Mouse (Mus musculus) G1E (cell line): Measurements from ENCODE around the gene 4930544D05Rik. TPM values are rescaled to one million over a fixed set of nuclear protein-coding genes. Genes with fewer than 3 reads are reported as not detected.

Source experiments
- ATAC-seq: 2 replicates; pipeline ENCODE4 v1.8.0; 2016; ENCODE audit warnings: mild to moderate bottlenecking; ENCODE audit not compliant: insufficient number of reproducible peaks, poor library complexity, low FRiP score, severe bottlenecking; ENCODE audit errors: extremely low read depth
- DNase-seq: peaks from one replicate; pipeline ENCODE4 v3.0.0; 2012; ENCODE audit warnings: low spot score
- H3K27me3 ChIP-seq: 2 replicates; pipeline ENCODE4 v1.6.1; 2012; ENCODE audit warnings: mild to moderate bottlenecking, low read length, inconsistent platforms; ENCODE audit not compliant: insufficient read depth
- H3K36me3 ChIP-seq: replicated peaks from 2 replicates; pipeline ENCODE3; 2012; ENCODE audit warnings: mild to moderate bottlenecking, inconsistent platforms
- H3K4me1 ChIP-seq: 2 replicates; pipeline ENCODE4 v1.6.1; 2012; ENCODE audit warnings: low read depth, low read length, inconsistent platforms, mixed read lengths; ENCODE audit not compliant: insufficient read depth
- H3K4me3 ChIP-seq: 2 replicates; pipeline ENCODE4 v1.5.1; 2012; ENCODE audit warnings: low read depth, mild to moderate bottlenecking, inconsistent platforms, low read length, moderate library complexity, mixed read lengths
- H3K9me3 ChIP-seq: replicated peaks from 2 replicates; pipeline ENCODE4 v1.6.1; 2012; ENCODE audit warnings: inconsistent platforms
- CTCF ChIP-seq: IDR thresholded peaks from 2 replicates; pipeline ENCODE4 v1.5.1; 2012; ENCODE audit warnings: low read depth, low read length, inconsistent platforms, mixed read lengths
- GATA1 ChIP-seq: IDR thresholded peaks from 2 replicates; pipeline ENCODE4 v1.6.1; 2012; ENCODE audit warnings: borderline replicate concordance, low read length, inconsistent platforms, mixed read lengths
- GATA2 ChIP-seq: IDR thresholded peaks from 2 replicates; pipeline ENCODE4 v1.6.1; 2012; ENCODE audit warnings: low read depth, low read length, inconsistent platforms, borderline replicate concordance
- POLR2AphosphoS5 ChIP-seq: IDR thresholded peaks from 2 replicates; pipeline ENCODE4 v1.6.1; 2012; ENCODE audit warnings: low read depth, low read length, inconsistent platforms; ENCODE audit not compliant: insufficient replicate concordance
- TAL1 ChIP-seq: conservative IDR thresholded peaks from 2 replicates; pipeline ENCODE4 v1.6.1; 2012; ENCODE audit warnings: low read depth, low read length, inconsistent platforms, mixed read lengths
- polyA plus RNA-seq: library from polyadenylated mRNA; stranded (reverse); fragments of >175 nt; gene quantifications from 2 replicates; pipeline ENCODE4 v1.2.3, GENCODE M21; 2012
- total RNA-seq, 2 experiments: library from RNA; stranded (forward) in 1 of 2; stranded (reverse) in 1 of 2; fragments of 200-1000 nt in 1 of 2; fragments of >200 nt in 1 of 2; fragmentation: Nextera tagmentation in 1 of 2; gene quantifications; 2 replicates each; pipeline ENCODE4 v1.2.3; 2014 to 2017

The 4930544D05Rik gene
- total and polyA plus RNA-seq, 3 experiments = not detected

GRCm38 (mm10) chr11:70663101-70663500 is 47.5 kb downstream of the 4930544D05Rik start:
- ATAC-seq = no peak
- H3K4me1 ChIP-seq = peaks cover 27% of the 10 kb centered on the region
- no peak for DNase-seq
- no peaks in the 10 kb centered on the region for H3K9me3 ChIP-seq
- peaks cover 94% of the 10 kb centered on the region for H3K36me3 ChIP-seq
- TF ChIP-seq TAL1 = no peak
- no peak for TF ChIP-seq GATA1
- no peaks in the 10 kb centered on the region for H3K27me3 ChIP-seq
- H3K4me3 ChIP-seq = no peak overlapping the region

- ATAC-seq = no peak
- H3K27me3 ChIP-seq = no peaks in the 10 kb centered on the region
- H3K36me3 ChIP-seq = peaks cover 86% of the 10 kb centered on the region
Measured at GRCm38 (mm10) chr11:70663957-70664356, 48.3 kb downstream of the 4930544D05Rik start.

GRCm38 (mm10) chr11:70664741-70665140 is 49.1 kb downstream of the 4930544D05Rik start:
- ATAC-seq = no peak
- Histone ChIP-seq H3K9me3 (no peaks in the 10 kb centered on the region), H3K4me1 (peaks cover 27% of the 10 kb centered on the region), H3K4me3 (no peak overlapping the region), H3K27me3 (no peaks in the 10 kb centered on the region), H3K36me3 (peaks cover 78% of the 10 kb centered on the region)
- no peak for DNase-seq
- TF ChIP-seq GATA1 (no peak), POLR2AphosphoS5 (no peak), TAL1 (no peak), CTCF (no peak), GATA2 (no peak)

More at GRCm38 (mm10) chr11:70663957-70664356, 48.3 kb downstream of the 4930544D05Rik start:
- TF ChIP-seq CTCF = no peak
- DNase-seq = no peak
- Histone ChIP-seq H3K4me1 (peaks cover 23% of the 10 kb centered on the region), H3K9me3 (no peaks in the 10 kb centered on the region), H3K4me3 (no peak overlapping the region)

Other genes with a start within 250 kb of the 4930544D05Rik start
Only the 20 nearest of the 25 such genes appear.
- gene Zmynd15, start 156.4 kb upstream of the 4930544D05Rik start, total RNA-seq (2014; fragmentation: Nextera tagmentation) = not detected in 2 replicates
- 0.06 and 0.66 TPM in 2 replicates for gene Zmynd15, start 156.4 kb upstream of the 4930544D05Rik start, total RNA-seq (2017)
- gene Zmynd15, start 156.4 kb upstream of the 4930544D05Rik start, polyA plus RNA-seq = not detected in 2 replicates
- not detected in 2 replicates for gene Cxcl16, start 155.9 kb upstream of the 4930544D05Rik start, total RNA-seq (2014; fragmentation: Nextera tagmentation)
- not detected in 2 replicates for gene Cxcl16, start 155.9 kb upstream of the 4930544D05Rik start, total RNA-seq (2017)
- not detected in 2 replicates for gene Cxcl16, start 155.9 kb upstream of the 4930544D05Rik start, polyA plus RNA-seq
- gene Tm4sf5, start 110.6 kb upstream of the 4930544D05Rik start, total RNA-seq (2014; fragmentation: Nextera tagmentation) = not detected in 2 replicates
- not detected in 2 replicates for gene Tm4sf5, start 110.6 kb upstream of the 4930544D05Rik start, total RNA-seq (2017)
- not detected in 2 replicates for gene Tm4sf5, start 110.6 kb upstream of the 4930544D05Rik start, polyA plus RNA-seq
- not detected in 2 replicates for gene Vmo1, start 101.2 kb upstream of the 4930544D05Rik start, total RNA-seq (2014; fragmentation: Nextera tagmentation)
- gene Vmo1, start 101.2 kb upstream of the 4930544D05Rik start, total RNA-seq (2017) = not detected in 2 replicates
- gene Vmo1, start 101.2 kb upstream of the 4930544D05Rik start, polyA plus RNA-seq = not detected in 2 replicates
- gene Gltpd2, start 96.7 kb upstream of the 4930544D05Rik start, total RNA-seq (2014; fragmentation: Nextera tagmentation) = not detected in 2 replicates
- not detected in 2 replicates for gene Gltpd2, start 96.7 kb upstream of the 4930544D05Rik start, total RNA-seq (2017)
- gene Gltpd2, start 96.7 kb upstream of the 4930544D05Rik start, polyA plus RNA-seq = not detected in 2 replicates
- gene Psmb6, start 90.5 kb upstream of the 4930544D05Rik start, total RNA-seq (2014; fragmentation: Nextera tagmentation) = 114 and 116 TPM in 2 replicates
- 212 and 295 TPM in 2 replicates for gene Psmb6, start 90.5 kb upstream of the 4930544D05Rik start, total RNA-seq (2017)
- 153 and 181 TPM in 2 replicates for gene Psmb6, start 90.5 kb upstream of the 4930544D05Rik start, polyA plus RNA-seq
- not detected in 2 replicates for gene Gm40193, start 82.9 kb upstream of the 4930544D05Rik start, total RNA-seq (2014; fragmentation: Nextera tagmentation)
- gene Gm40193, start 82.9 kb upstream of the 4930544D05Rik start, total RNA-seq (2017) = not detected in 2 replicates
- not detected in 2 replicates for gene Gm40193, start 82.9 kb upstream of the 4930544D05Rik start, polyA plus RNA-seq
- not detected in 2 replicates for gene Pld2, start 75.8 kb upstream of the 4930544D05Rik start, total RNA-seq (2014; fragmentation: Nextera tagmentation)
- 0.05 and 0.06 TPM in 2 replicates for gene Pld2, start 75.8 kb upstream of the 4930544D05Rik start, total RNA-seq (2017)
- not detected in 2 replicates for gene Pld2, start 75.8 kb upstream of the 4930544D05Rik start, polyA plus RNA-seq
- gene Mink1, start 53.0 kb upstream of the 4930544D05Rik start, total RNA-seq (2014; fragmentation: Nextera tagmentation) = 37.3 and 38.1 TPM in 2 replicates
- gene Mink1, start 53.0 kb upstream of the 4930544D05Rik start, total RNA-seq (2017) = 8.8 and 14.3 TPM in 2 replicates
- gene Mink1, start 53.0 kb upstream of the 4930544D05Rik start, polyA plus RNA-seq = 89.8 and 94.4 TPM in 2 replicates
- not detected in 2 replicates for gene Chrne, start 3.4 kb downstream of the 4930544D05Rik start, total RNA-seq (2014; fragmentation: Nextera tagmentation)
- not detected in 2 replicates for gene Chrne, start 3.4 kb downstream of the 4930544D05Rik start, total RNA-seq (2017)
- not detected in 2 replicates for gene Chrne, start 3.4 kb downstream of the 4930544D05Rik start, polyA plus RNA-seq
- 1.1 and 3.1 TPM in 2 replicates for gene Gp1ba, start 23.3 kb downstream of the 4930544D05Rik start, total RNA-seq (2014; fragmentation: Nextera tagmentation)
- 2.8 and 3.4 TPM in 2 replicates for gene Gp1ba, start 23.3 kb downstream of the 4930544D05Rik start, total RNA-seq (2017)
- 9.0 TPM in 2 replicates for gene Gp1ba, start 23.3 kb downstream of the 4930544D05Rik start, polyA plus RNA-seq
- gene Rnf167, start 31.4 kb downstream of the 4930544D05Rik start, total RNA-seq (2014; fragmentation: Nextera tagmentation) = 63.7 and 115 TPM in 2 replicates
- gene Rnf167, start 31.4 kb downstream of the 4930544D05Rik start, total RNA-seq (2017) = 62.3 and 64.1 TPM in 2 replicates
- gene Rnf167, start 31.4 kb downstream of the 4930544D05Rik start, polyA plus RNA-seq = 62.6 and 81.3 TPM in 2 replicates
- 42.8 and 72.7 TPM in 2 replicates for gene Slc25a11, start 31.6 kb downstream of the 4930544D05Rik start, total RNA-seq (2014; fragmentation: Nextera tagmentation)
- gene Slc25a11, start 31.6 kb downstream of the 4930544D05Rik start, total RNA-seq (2017) = 125 and 144 TPM in 2 replicates
- 50.6 and 59.2 TPM in 2 replicates for gene Slc25a11, start 31.6 kb downstream of the 4930544D05Rik start, polyA plus RNA-seq
- 804 and 991 TPM in 2 replicates for gene Pfn1, start 38.8 kb downstream of the 4930544D05Rik start, total RNA-seq (2014; fragmentation: Nextera tagmentation)
- gene Pfn1, start 38.8 kb downstream of the 4930544D05Rik start, total RNA-seq (2017) = 724 and 774 TPM in 2 replicates
- 3,649 and 4,709 TPM in 2 replicates for gene Pfn1, start 38.8 kb downstream of the 4930544D05Rik start, polyA plus RNA-seq
- gene Eno3, start 41.4 kb downstream of the 4930544D05Rik start, total RNA-seq (2014; fragmentation: Nextera tagmentation) = 19.0 and 25.3 TPM in 2 replicates
- gene Eno3, start 41.4 kb downstream of the 4930544D05Rik start, total RNA-seq (2017) = 21.9 and 24.5 TPM in 2 replicates
- 3.1 and 5.7 TPM in 2 replicates for gene Eno3, start 41.4 kb downstream of the 4930544D05Rik start, polyA plus RNA-seq
- gene Spag7, start 53.6 kb downstream of the 4930544D05Rik start, total RNA-seq (2014; fragmentation: Nextera tagmentation) = 64.2 and 66.9 TPM in 2 replicates
- 64.6 and 81.5 TPM in 2 replicates for gene Spag7, start 53.6 kb downstream of the 4930544D05Rik start, total RNA-seq (2017)
- gene Spag7, start 53.6 kb downstream of the 4930544D05Rik start, polyA plus RNA-seq = 152 and 196 TPM in 2 replicates
- 21.1 and 25.4 TPM in 2 replicates for gene Camta2, start 72.3 kb downstream of the 4930544D05Rik start, total RNA-seq (2014; fragmentation: Nextera tagmentation)
- 3.5 and 5.3 TPM in 2 replicates for gene Camta2, start 72.3 kb downstream of the 4930544D05Rik start, total RNA-seq (2017)
- gene Camta2, start 72.3 kb downstream of the 4930544D05Rik start, polyA plus RNA-seq = 14.7 and 21.2 TPM in 2 replicates
- 3.7 and 5.2 TPM in 2 replicates for gene Inca1, start 84.3 kb downstream of the 4930544D05Rik start, total RNA-seq (2014; fragmentation: Nextera tagmentation)
- gene Inca1, start 84.3 kb downstream of the 4930544D05Rik start, total RNA-seq (2017) = 0.93 and 1.2 TPM in 2 replicates
- 0.24 and 0.36 TPM in 2 replicates for gene Inca1, start 84.3 kb downstream of the 4930544D05Rik start, polyA plus RNA-seq
- 11.6 and 11.7 TPM in 2 replicates for gene Kif1c, start 84.7 kb downstream of the 4930544D05Rik start, total RNA-seq (2014; fragmentation: Nextera tagmentation)
- gene Kif1c, start 84.7 kb downstream of the 4930544D05Rik start, total RNA-seq (2017) = 12.3 and 13.9 TPM in 2 replicates
- gene Kif1c, start 84.7 kb downstream of the 4930544D05Rik start, polyA plus RNA-seq = 30.4 and 38.8 TPM in 2 replicates
- 12.8 TPM in 2 replicates for gene Zfp3, start 148.4 kb downstream of the 4930544D05Rik start, total RNA-seq (2014; fragmentation: Nextera tagmentation)
- 5.4 and 5.6 TPM in 2 replicates for gene Zfp3, start 148.4 kb downstream of the 4930544D05Rik start, total RNA-seq (2017)
- 2.6 and 2.8 TPM in 2 replicates for gene Zfp3, start 148.4 kb downstream of the 4930544D05Rik start, polyA plus RNA-seq